Mouse (Mus musculus): ENCODE results near the gene Kctd11.

The Kctd11 gene

GRCm38 (mm10) chr11:69912716-69913530, 31.7 kb upstream of the Kctd11 start:
- DNase-seq (ENCODE audit: low spot score in 2 of 2), result peak; percentile 12 to 64

DNA sequence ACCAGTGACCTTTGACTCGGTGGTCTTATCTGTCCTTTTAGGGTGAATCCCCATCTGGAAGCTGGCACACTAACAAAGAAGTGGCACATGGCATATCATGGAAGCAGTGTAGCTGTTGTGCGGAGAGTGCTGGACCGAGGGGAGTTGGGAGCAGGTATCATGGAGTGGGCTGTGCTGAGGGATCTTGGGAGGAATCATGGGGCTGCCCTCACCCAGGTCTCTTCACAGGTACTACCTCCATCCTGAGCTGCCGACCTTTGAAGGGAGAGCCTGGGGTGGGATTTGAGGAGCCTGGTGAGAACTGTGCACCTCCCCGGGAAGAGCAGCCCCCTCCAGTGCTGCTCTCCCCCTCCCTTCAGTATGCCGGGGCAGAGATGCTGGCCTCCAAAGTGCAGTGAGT, 30.5 kb upstream of the Kctd11 start:
- peak in 1 of 2 experiments; percentile 56 for DNase-seq (ENCODE audit: low spot score in 2 of 2)

- peak in 1 of 2 experiments; percentile 58 for DNase-seq (ENCODE audit: low spot score in 2 of 2)
These were observed 29.8 kb upstream of the Kctd11 start for GRCm38 (mm10) chr11:69910781-69911560.

DNA sequence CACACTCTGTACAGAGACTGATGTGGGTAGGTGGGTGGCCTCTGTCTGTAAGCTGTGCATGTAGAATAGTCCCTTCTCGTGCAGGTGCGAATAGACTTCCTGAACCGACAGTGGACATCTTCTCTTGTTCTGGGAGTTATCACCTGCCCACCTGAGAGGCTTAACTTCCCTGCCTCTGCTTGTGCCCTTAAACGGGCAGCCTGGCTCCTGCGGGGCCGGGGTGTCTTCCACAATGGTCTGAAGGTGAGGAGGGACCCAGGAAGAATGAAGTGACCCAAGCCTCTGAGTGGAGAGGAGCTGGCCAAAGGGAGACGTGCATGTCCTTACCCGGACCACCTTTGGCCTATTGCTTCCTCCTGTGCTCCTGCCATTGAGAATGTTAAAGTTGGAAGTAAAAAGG, 29.0 kb upstream of the Kctd11 start:
- DNase-seq (ENCODE audit: low spot score in 2 of 2), result peak in 1 of 2 experiments; percentile 56

DNA sequence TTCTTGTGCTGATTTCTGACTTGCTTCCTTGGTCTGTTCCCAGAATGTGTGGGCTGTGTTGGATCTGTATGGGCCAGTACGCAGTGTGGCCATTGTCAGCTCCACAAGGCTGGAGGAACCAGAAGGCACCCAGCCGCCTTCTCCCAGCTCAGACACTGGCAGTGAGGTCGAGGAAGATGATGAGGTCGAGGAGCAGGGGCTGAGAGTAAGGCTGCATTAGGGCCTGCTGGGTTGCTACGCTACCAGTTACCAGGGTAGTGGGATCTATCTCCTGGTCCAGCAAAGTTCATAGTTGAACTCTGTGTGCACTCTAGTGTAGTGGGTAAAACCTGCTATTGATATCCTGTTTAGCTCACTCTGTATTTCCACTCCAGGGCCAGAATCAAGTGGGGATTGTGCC, 28.0 kb upstream of the Kctd11 start:
- peak in 1 of 2 experiments; percentile 57 for DNase-seq (ENCODE audit: low spot score in 2 of 2)

DNA sequence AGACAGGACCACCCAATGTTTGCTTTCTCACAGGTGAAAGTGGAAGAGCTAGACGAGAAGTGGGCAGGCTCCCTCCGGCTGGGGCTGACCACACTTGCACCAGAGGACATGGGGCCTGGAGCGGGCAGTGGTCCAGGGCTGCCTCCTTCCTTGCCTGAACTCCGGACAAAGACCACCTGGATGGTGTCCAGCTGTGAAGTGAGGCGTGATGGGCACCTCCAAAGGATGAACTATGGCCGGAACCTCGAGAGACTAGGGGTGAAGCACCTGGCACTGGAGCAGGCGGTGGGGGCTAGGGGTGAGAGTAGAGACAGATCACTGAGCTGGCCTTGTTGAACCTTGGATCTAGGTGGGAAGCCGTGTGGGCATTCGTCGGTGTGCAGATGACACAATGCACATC, 27.4 kb upstream of the Kctd11 start:
- DNase-seq (ENCODE audit: low spot score in 2 of 2), result peak in 1 of 2 experiments; percentile 56

DNA sequence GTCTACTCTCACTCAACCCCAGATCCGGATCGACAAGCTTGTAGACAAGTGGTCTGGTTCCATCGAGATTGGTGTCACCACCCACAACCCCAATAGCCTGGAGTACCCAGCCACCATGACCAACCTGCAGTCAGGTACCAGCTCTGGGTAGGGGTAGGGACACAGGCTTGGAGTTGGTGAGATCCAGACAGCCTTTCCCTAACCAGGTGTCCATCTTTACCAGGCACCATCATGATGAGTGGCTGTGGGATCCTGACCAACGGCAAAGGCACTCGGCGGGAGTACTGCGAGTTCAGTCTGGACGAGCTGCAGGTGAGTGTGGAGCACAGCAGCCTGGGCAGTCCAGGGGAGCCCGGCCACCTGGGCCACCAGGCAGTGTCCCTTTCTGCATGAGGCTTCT, 23.1 kb upstream of the Kctd11 start:
- DNase-seq (ENCODE audit: low spot score in 2 of 2), result no peak

DNA sequence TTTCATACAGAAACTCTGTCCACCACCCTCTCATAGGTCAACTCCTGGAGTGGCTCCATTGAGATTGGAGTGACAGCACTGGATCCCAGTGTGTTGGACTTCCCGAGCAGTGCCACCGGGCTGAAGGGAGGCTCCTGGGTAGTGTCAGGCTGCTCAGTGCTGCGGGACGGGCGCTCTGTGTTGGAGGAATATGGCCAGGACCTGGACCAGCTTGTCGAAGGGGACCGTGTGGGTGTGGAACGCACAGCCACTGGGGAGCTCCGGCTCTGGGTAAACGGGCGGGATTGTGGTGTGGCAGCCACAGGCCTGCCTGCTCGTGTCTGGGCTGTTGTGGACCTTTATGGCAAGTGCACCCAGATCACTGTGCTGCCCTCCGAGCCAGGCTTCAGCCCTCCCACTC, 21.8 kb upstream of the Kctd11 start:
- peak; percentile 14 to 62 for DNase-seq (ENCODE audit: low spot score in 2 of 2)

DNA sequence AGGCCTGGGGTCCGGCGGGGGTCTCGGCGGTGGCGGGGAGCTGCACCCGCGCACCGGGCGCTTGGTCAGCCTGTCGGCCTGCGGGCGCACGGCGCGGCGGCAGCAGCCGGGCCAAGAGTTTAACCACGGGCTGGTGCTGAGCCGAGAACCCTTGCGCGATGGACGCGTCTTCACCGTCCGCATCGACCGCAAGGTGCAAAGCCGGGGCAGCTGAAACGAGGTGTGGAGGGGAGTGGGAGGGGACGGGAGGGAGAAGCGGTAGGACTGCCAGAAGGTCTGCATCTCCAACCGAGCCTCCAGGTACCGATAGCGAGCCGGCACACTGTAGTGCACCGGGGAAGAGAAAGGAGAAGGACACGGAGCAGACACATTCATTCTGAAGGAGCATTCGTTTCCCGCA, 20.8 kb upstream of the Kctd11 start:
- peak in 1 of 2 experiments; percentile 80 for DNase-seq (ENCODE audit: low spot score in 2 of 2)

DNA sequence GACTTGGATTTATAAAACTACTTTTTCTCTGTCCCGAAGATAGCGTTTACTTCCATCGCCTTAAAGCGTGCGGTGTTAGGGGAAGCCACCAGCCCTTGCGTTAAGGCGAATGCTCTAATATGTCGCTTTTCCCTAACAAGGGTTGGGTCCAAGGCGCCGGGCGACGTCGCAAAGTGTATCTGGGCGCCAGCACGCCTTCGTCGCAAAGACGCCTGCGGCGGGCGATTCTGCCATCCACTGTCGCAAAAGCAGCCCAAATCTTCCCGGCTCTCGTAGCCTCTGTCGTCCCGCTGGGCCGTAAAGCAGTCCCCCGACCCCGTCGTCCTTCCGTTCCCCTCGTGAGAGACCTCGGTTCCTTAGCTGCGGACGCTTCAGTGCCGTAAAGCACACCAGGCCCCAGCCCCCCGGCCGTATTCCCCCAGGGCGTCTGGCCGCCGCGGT, 20.2 kb upstream of the Kctd11 start:
- peak; percentile 90 to 93 for DNase-seq (ENCODE audit: low spot score in 2 of 2)

- DNase-seq (ENCODE audit: low spot score in 2 of 2), result peak; percentile 89
These were observed 19.5 kb upstream of the Kctd11 start, which contains the start of the genes 2810408A11Rik and Neurl4 for GRCm38 (mm10) chr11:69900471-69901405. Gene 2810408A11Rik, minus strand, starts transcription at chr11:69900987. Gene Neurl4, plus strand, starts transcription at chr11:69901072.

DNA sequence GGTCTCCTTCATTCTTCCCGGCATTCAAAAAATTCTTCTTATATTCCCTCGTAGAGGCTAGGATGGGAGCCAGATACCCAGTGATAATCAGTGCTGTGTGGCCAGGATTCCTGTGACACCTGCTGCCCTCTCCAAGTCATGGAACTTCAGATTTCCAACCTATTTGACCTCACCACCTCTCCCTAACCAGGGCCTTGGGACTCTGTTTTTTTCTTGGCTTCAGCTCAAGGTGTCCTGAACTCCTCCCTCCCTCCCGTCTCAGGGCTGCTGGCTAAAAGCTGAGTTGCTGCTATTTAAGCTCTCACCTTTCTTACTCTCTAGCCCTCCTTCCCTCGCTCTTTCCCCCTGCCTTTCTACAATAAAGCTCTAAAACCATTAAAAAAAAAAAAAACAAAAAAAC, 18.7 kb upstream of the Kctd11 start:
- no peak for DNase-seq (ENCODE audit: low spot score in 2 of 2)

DNA sequence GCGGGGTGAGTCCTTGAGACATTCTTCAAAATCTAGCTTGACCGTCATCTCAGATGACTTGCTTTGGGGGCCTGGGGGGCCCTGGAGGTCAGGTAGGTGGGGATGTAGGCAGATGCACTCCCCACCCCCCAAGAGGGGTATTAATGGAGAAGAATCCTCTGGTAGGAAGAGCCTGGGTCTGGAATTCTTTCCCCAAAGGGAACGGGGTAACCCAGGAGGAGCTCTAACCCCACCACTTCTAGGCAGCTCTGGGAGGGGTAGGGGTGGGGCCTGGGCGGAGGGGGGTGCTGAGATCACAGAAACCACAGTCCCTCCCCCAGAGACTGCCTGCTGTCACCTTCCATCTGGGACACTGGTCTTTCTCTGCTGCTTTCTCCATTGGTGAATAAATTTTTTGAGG, 14.1 kb upstream of the Kctd11 start, which contains the start of gene Acap1:
Acap1 (minus strand) TSS at position 249 of the 400 bp plus-strand sequence.
- no peak for DNase-seq (ENCODE audit: low spot score in 2 of 2)

GRCm38 (mm10) chr11:69894671-69895070, 13.5 kb upstream of the Kctd11 start:
- DNase-seq (ENCODE audit: low spot score in 2 of 2), result peak in 1 of 2 experiments; percentile 70

- DNase-seq (ENCODE audit: low spot score in 2 of 2), result peak in 1 of 2 experiments; percentile 59
These were observed 10.3 kb upstream of the Kctd11 start for GRCm38 (mm10) chr11:69891482-69891881.

- no peak for DNase-seq (ENCODE audit: low spot score in 2 of 2)
These were observed 5.9 kb upstream of the Kctd11 start for GRCm38 (mm10) chr11:69886907-69887635.

DNA sequence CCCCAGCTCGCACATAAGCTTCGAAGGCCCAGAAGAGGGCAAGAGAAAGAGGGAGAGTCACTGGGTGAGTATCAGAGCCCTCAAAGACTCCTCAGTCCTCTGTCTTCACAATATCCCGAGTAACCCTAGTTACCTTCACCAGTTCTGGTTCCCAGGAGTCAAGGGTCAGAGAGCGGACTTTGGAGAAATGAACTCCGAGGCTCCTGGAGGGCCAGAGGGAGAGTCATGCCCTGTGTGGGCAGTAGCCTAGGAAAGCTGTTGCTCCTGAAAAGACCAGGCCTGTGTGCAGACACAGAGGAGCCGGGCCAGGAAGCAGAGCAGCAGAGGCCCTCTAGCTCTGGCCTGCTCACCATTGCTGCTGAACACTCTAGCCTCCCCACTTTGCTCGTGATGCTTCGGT, 3.5 kb upstream of the Kctd11 start:
- DNase-seq (ENCODE audit: low spot score in 2 of 2), result no peak

- DNase-seq (ENCODE audit: low spot score in 2 of 2), result no peak
These were observed 3.0 kb upstream of the Kctd11 start for GRCm38 (mm10) chr11:69884240-69884639.

- peak in 1 of 2 experiments; percentile 72 for DNase-seq (ENCODE audit: low spot score in 2 of 2)
These were observed 2.4 kb upstream of the Kctd11 start for GRCm38 (mm10) chr11:69883527-69884151.

GRCm38 (mm10) chr11:69883066-69883465, 1.9 kb upstream of the Kctd11 start:
- peak; percentile 71 to 86 for DNase-seq (ENCODE audit: low spot score in 2 of 2)

All from spleen, postnatal 4 days (tissue).